Mouse (Mus musculus) kidney, postnatal 10 days (tissue): ENCODE measurements around the gene Myh7.
"Not testable (repeated sequence)": the region's sequence is repeated elsewhere in the genome, so short reads cannot be mapped to it uniquely, and the experiment has no call there.

Experiments used
- DNase-seq: peaks from one replicate; pipeline ENCODE4 v3.0.0; 2021; ENCODE audit warnings: mixed read lengths

Gene Myh7

DNA sequence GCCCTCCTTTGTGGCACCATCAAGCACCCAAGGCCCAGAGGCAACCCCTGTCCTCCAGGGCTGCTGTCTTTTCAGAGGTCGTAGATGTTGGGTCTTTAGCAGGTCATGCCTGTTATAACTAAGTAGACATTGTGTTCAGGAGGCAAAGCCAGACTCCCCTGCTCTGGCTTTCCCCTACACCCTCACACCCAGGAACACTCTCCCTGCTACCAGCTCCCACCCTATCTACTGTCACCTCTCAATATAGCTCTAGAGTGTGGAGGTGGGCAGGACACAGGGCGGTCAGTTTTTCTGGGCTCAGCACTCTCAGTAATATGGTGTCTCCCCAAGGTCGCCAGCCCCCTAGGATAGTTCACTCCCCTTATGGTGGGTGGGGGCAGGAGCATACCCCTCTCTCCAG is 26.6 kb downstream of the Myh7 start:
- DNase-seq = no peak

DNA sequence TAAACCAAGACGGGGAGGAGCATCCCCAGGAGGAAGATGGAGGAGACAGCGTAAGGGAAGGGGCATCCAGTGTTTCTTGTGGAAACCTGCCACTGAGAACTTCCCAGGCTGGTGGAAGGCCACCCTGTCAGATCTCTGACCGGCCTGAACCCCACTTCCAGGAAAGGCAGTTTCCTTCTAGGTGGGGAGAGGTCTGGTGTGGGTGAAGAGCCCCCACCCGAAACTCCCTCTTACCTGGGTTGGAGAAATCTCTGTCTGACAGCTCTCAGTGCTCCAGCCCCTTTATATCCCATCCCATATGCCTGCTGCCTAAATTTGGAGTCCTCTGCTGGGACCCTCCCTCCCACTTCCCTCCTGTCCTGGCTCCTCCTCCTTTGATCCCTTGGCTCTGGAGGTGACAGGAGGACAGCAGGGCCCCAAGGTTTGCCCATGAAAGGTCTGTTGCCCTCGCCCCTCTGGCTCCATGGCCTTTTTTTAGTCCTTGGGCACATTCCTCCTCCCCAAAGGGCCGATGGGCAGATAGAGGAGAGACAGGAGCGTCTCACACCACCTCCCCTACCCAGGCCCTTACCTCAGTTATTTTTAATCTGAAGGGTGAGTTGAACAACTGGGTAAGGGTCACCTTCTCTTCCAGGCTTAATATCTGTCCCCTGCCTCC is 28.0 kb downstream of the Myh7 start, which contains the start of gene Myh6:
Gene Myh6 (minus strand): TSS at position 608 of the 658 bp plus-strand sequence.
- DNase-seq = no peak

- DNase-seq = no peak
These were observed 28.8 kb downstream of the Myh7 start for GRCm38 (mm10) chr14:54965631-54966030.

- DNase-seq = no peak
These were observed 29.4 kb downstream of the Myh7 start for GRCm38 (mm10) chr14:54965044-54965443.

GRCm38 (mm10) chr14:54963727-54964126 is 30.7 kb downstream of the Myh7 start:
- no peak for DNase-seq

GRCm38 (mm10) chr14:54962714-54963113 is 31.7 kb downstream of the Myh7 start:
- no peak for DNase-seq

DNA sequence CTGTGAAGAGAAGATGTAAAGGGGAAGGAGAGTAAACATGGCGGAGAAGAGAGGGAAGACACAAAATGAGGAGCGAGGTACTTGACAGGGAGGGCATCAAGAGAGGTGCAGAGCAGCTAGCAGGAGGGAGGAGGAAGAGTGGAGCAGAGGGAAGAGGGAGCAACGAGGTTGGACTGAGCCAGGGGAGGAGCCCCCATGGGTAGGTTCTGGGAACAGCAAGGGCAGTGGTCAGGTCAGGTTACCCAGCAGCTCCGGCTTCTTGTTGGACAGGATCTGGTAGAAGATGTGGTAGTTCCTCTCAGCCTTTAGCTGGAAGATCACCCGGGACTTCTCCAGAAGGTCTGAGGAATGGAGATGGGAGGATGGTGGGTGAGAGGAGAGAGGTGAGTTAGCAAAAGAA is 32.9 kb downstream of the Myh7 start:
- DNase-seq = no peak

- no peak for DNase-seq
These were observed 33.7 kb downstream of the Myh7 start for GRCm38 (mm10) chr14:54960769-54961168.

DNA sequence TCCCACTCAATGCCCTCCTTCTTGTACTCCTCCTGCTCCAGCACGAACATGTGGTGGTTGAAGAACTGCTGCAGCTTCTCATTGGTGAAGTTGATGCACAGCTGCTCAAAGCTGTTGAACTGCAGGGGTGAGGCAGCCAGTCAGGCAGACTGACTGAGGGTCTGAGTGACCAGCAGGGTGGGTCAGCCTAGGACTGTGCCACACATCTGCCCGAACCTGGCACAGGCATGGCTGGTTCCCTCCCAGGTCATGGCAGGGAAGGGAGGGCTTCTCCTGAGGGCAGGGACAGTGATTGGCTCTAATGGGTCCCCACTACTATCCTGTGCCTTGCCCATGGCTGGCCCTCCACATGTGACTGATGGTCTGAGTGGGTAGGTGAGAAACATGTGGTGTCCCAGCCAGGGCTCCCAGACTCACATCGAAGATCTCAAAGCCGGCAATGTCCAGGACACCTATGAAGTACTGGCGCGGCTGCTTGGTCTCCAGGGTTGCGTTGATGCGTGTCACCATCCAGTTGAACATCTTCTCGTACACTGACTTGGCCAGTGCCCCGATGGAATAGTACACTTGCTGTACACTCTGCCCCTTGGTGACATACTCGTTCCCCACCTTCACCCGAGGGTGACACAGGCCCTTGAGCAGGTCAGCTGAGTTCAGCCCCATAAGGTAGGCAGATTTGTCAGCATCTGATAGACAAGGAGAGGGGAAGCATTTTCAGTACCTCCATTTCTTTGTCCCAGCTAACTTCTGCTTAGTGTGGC is 34.4 kb downstream of the Myh7 start:
- not testable (repeated sequence) for DNase-seq

DNA sequence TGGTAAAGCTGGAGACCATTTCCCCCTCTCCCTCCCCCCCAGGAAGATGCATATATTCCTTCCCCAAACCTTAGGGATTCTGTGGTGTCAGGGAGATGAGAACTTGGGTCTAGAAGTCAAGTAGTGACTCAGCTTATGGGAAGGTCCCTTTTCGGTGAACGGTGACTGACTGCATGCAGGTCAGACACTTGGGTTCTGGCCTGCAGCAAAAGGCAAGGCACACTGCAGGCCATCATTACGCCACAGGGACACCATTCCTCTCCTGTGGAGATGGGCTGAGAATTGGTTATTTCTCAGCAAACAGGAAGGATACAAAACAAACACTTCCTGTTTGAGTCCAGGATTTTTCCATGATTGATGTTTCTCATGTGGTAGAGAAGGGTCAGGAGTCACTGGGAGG is 35.2 kb downstream of the Myh7 start:
- no peak for DNase-seq

DNA sequence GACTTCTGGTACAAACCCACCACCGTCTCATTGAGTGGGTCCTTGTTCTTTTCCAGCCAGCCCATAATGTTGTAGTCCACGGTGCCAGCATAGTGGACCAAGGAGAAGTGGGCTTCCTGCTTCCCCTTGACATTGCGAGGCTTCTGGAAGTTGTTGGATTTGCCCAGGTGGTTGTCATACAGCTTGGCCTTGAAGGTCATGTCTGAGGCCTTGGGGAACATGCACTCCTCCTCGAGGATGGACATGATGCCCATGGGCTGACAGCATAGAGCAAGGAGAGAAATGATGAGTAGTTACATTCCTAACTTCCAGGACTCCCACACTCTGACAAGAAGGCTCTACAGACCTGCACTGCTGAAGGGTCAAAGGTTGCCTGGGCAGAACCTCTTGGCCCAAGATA is 35.9 kb downstream of the Myh7 start:
- DNase-seq = no peak

GRCm38 (mm10) chr14:54956533-54956932 is 37.9 kb downstream of the Myh7 start:
- no peak for DNase-seq

DNA sequence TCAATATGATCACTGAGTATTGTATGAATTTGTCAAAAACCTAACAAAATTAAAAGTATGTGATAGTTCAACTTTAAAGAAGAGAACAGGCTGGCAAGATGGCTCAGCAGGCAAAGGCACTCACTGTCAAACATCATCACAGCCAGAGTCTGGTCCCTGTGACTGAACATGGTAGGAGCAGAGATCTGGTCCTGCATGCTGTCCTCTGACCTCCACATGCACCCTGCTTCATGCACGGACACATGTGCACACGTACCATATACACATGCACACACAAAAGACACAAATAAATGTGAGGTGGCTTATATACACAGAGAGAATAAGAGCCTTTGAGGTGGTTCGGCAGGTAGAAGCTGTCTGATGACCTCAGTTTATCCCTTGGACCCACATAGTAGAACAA is 38.9 kb downstream of the Myh7 start:
- no peak for DNase-seq

DNA sequence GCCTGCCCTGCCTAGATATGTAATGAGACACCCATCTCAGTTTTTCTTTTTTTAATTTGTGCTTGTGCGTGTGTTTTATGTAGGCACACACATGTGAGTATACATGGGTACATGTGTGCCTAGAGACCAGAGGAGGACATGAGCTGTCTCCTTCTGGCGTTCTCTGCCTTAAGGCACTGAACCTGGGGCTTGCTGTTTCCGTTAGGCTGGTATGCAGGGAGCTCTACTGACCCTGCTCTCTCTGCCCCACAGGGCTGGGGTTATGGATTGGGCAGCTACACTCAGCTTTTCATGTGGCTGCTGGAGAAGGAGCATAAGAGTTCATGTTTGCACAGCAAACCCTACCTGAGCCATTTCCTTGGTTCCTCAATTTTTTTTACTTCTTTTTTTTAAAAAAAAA is 40.0 kb downstream of the Myh7 start:
- no peak for DNase-seq

DNA sequence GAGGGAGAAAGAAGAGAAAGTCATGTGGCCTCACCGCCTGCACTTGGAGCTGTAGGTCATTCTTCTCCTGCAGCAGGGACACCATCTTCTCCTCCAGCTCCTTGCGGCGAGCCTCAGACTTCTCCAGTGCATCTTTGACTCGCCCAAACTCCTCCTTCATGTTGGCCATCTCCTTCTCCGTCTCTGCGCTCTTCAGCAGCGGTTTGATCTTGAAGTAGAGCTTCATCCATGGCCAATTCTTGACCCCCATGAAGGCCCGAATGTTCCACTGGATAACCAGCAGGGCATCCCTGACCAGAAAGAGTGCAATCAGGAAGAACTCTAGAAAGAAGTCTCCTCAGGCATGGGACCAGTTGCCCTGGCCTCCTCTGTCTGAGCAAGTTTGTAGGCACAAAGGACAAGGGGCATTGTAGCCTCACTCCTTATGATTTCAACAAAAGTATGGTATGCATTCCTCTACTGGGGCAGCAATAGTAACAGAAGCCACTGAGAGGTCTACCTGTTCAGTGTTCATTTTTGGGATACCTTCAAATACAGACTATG is 40.7 kb downstream of the Myh7 start:
- no peak for DNase-seq

DNA sequence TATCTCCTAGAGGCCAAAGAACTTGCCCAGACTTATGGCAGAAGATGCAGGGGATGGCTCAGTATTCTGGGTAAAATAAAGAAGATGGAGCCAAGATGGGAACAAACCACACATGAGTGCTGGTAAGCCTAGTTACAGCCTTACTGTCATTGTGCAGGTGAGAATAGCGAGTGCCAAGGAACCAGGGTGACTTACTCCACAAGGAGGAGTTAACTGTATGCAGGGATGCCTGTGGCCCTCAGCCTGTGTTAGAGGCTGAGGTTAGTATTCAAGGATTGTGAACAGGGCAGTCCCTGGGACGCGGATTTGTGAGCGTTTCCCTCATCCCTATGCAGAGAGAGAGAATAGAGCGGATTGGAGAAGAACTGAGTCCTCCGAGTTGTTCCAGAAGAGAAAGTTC is 42.8 kb downstream of the Myh7 start:
- DNase-seq = no peak

- DNase-seq = no peak
These were observed 43.9 kb downstream of the Myh7 start for GRCm38 (mm10) chr14:54950493-54950892.

GRCm38 (mm10) chr14:54948781-54949180 is 45.6 kb downstream of the Myh7 start:
- no peak for DNase-seq

DNA sequence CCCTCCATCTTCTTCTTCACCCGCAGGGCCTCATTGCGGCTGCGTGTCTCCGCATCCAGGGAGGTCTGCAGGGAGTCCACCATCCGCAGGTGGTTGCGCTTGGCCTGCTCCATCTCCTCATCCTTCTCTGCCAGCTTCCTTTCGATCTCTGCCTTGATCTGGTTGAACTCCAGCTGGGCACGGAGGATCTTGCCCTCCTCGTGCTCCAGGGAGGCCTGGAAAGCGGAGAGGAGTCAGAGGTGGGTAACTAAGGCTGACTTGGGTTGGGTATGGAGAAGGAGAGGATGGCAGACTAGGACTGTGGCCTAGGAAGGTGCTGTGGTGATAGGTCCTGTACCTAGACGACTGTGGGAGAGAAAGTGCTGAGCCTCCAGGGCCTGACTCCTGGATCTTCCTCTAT is 47.4 kb downstream of the Myh7 start:
- not testable (repeated sequence) for DNase-seq

GRCm38 (mm10) chr14:54945975-54946704 is 48.3 kb downstream of the Myh7 start:
- DNase-seq = no peak

DNA sequence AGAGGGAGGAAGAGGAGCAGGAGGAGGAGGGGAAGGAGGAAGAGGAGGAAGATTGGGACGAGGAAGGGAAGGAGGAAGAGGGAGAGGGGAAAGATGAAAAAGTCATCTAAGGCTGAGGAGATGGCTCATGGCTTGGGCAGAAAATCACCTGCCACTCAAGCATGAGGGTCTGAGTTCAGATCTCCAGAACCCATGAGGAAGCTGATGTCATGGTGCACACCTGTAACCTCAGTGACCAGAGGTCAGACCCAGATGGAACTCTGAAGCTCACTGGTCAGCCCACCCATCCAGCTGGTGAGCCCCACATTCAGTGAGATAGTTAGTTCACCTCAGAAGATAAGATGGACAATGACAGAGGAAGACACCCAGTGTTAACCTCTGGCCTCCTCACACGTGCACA is 49.5 kb downstream of the Myh7 start:
- no peak for DNase-seq

DNA sequence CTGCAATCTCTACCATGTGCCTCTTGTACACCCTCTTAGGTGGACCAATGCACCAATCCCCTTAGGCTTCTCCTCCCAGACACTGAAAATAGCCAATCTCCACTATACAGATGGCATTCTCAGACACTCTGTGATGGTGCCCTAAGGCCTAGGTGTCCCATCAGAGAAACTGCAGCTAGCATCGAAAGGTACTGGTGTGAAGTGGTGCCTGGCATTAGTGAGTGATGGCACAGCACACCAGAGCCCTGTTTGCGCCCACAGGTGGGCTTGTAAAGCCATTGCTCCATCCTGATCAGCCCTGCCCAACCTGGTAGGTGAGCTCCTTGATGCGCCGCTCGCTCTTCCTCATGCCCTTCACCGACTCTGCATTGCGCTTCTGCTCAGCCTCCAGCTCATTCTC is 50.5 kb downstream of the Myh7 start:
- no peak for DNase-seq

- DNase-seq = no peak
These were observed 51.9 kb downstream of the Myh7 start for GRCm38 (mm10) chr14:54942479-54942878.
